Mouse (Mus musculus) heart, adult 18-20 months (tissue): ENCODE measurements around the gene Trpv2. TPM values are rescaled to one million over a fixed set of nuclear protein-coding genes. Genes with fewer than 3 reads are reported as not detected.

Experiments
- DNase-seq, 2 experiments: peaks; one replicate each; pipeline ENCODE4 v3.0.0; 2021 to 2022; ENCODE audit warnings: mixed read lengths in 1 of 2
- total RNA-seq, 2 experiments: library from RNA; stranded (reverse); gene quantifications; 2 replicates each; pipeline ENCODE4 v1.2.3; 2021

Trpv2 gene
- total RNA-seq, 2 experiments from 2014 or later: 3.0 TPM

DNA sequence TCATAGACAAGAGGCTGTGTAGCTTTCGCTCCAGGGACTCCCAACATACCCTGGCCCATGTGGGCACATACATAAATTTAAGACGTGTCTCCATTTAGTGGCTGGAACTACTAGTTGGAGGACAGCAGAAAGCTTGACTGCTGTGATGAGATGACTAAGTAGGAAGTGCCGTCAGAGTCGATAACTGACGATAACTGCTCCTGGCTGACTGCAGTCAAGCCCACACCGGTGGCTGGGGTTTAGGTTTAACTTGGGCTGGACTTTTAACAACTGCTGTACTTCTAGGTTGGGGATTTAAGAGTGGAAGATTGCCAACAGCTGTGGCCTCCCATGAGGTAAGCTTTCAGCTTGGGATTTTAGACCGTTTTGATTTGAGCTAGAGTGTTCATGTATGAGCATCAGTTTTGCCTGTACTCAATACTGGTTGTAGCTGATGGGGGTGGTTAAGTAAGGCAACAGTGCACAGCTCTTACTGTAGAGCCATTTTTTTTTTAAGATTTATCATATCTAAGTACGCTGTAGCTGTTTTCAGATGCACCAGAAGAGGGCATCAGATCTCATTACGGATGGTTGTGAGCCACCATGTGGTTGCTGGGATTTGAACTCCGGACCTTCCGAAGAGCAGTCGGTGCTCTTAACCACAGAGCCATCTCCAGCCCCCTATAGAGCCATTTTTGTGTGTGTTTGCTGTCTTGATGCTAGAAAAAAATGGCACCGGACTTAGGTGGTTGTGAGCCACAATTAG lies 29.2 kb downstream of the Trpv2 start:
- peak; percentile 17 to 40 for DNase-seq

DNA sequence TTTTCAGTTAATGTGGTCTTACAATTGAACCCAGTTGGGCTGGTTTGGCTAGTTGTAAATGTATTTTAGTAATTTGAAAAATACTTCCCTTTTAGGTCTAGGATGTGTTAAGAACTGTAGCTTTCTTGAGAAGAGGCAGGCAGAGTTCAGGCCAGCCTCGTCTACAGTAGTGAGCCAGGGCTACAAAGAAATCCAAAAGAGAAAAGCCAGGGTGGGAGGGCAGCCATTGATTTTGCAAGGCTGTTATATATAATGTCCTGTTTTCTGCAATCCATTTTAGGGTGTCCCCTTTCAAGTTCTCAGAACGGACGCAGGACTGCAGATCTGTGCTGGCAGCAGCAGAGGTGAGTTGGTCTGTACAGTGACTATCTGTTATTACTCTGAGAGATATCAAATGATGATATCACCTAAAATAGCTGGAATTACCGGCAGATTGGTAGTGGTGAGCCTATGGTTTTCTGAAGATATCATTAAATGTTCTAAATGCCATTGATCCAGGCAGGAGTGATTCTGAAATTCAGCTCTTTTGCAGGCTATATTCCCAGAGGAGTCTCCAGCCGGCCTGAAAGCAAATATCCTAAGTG lies 29.9 kb downstream of the Trpv2 start:
- DNase-seq: no peak

DNA sequence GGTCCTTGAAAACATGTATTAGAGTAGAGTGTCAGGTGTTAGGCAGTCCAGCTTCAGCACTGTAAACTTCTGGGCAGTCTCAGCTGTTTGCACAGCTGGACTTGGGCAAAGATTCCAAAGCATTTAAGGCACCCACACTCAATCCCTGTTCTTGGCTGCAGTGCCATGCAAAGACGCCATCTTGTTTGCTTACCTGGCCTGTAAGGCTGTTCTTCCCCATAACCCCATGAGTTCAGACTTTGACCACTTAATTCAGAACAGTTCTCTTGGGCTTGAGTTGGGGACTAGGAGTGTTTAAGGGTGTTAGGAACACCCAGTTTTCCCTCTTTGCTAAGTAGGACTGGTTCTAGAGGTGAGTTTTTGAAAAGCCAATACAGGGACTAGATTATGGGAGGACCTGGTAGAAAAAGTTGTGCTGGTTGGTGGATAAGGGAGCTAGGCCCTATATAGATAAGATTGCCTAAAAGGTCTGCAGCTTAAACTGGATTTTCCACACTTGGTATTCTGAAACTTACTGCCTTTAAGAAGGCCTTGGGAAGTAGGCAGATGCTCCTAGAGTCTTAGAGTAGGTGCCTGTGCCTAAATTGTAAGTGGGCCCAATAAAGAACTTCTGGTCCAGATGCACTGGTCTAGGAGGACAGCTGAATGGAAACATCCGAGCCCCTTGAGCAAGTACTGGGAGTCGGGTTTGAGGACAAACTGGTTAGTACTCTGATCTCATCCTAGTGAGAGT lies 30.8 kb downstream of the Trpv2 start:
- DNase-seq: no peak

DNA sequence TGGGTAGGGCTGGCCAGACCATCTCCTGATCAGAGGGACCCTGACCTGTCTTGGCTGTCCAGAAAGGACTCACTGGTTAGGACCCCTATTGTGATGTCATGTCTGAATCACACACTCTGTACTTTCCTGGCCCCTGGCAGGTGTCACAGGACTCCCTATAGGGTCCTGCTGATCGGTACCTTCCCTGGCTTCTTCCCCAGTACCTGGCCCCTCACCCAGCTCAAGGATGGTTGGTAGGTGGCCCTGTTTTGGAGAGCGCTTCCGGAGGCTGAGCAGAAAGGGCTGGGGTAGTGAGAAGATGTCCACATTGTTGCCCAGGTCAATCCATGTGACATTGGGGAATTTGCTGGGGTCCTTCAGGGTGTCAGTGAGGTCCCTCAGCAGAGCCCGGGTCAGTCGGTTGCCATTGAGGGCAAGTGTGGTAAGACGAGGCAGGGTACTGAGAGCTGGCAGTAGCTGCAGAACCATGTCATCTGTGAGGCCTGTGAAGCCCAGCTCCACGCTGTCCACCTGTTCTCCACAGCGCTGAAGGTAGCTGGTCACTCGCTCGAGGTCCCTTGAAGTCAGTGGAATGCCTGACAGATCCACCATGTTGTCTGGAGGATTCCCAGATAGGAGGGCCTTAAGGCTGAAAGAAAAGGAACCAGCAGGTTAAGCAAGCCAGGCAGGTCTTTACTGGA lies 31.5 kb downstream of the Trpv2 start:
- DNase-seq: no peak

DNA sequence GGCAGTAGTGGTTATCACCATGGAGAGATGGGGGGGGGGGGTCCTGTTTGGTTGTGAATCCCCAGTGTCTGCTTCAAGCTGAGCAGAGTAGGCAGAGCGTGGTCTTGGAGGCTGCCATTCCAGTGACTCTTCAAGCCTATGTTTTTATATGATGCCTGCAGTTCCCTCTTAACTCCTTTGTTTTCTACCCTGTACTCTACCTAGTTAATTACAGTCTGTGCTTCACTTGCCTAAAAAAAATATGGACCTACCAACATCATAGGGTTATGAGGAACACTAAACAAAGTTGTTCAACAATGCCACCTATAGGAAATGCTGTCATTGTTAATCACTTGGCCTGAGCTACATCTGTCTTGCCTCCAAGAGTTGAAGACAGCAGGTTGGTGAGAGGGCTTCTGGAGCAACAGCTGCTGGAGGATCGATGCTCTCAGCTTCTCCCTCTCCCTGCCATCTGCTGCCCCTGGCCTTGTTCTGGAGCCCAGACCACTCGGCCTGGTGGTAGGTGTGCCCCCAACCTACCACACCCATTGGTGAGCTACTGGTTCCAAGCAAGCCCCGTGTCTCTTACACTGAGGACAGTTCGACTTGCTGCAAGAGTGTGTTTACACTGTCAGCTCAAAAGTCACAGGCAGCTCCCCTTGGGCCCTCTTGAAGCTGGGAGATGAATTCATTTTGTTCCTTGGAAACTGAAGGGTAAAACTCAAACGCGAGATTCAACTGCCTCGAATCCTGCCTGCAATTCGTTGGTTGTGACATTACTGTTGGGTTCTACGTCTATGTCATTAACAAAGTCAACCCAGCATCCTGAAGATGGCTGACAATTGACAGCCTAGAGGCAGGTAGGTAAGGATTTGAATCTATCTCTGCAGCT lies 32.2 kb downstream of the Trpv2 start:
- DNase-seq: no peak

DNA sequence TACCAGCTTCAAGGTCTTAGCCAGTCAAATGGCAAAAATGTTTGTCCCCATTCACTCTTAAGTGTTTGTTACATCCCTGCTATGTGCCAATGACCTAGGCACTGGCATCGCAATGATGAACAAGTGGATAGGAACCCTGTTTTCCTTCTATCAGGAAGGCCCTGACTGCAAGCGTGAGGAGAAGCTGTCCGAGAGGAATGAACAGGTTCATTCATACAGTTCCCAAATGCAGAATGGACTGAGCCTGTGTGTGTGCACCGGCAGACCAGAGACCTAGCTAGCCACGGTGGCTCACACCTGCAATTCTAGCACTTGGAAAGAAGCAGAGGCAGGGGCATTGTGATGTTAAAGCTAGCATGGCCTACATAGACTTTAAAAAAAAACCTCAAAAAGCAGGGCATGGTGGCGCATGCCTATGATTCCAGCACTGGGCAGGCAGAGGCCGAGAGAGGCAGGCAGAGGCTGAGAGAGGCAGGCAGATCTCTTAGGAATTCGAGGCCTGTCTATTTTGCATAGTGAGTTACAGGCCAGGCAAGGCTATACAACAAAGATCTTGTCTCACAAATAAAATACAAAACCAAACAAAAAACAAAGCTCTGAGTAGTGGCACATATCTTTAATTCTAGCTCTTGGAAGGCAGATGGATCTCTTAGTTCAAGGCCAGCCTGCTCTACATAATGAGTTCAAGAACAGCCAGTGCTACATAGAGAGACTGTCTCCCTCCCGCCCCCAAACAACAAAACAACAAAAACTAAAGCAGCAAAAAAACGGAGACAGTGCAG lies 33.1 kb downstream of the Trpv2 start:
- no peak for DNase-seq

DNA sequence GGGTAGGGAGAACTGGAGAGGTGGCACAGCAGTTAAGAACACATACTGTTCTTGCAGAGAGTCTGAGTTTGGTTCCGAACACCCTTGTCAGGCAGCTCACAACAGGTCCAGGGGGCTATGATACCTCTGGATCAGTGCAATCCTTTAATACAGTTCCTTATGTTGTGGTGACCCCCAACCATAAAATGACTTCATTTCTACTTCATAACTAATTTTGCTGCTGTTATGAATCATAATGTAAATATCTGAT lies 33.6 kb downstream of the Trpv2 start:
- DNase-seq: no peak

DNA sequence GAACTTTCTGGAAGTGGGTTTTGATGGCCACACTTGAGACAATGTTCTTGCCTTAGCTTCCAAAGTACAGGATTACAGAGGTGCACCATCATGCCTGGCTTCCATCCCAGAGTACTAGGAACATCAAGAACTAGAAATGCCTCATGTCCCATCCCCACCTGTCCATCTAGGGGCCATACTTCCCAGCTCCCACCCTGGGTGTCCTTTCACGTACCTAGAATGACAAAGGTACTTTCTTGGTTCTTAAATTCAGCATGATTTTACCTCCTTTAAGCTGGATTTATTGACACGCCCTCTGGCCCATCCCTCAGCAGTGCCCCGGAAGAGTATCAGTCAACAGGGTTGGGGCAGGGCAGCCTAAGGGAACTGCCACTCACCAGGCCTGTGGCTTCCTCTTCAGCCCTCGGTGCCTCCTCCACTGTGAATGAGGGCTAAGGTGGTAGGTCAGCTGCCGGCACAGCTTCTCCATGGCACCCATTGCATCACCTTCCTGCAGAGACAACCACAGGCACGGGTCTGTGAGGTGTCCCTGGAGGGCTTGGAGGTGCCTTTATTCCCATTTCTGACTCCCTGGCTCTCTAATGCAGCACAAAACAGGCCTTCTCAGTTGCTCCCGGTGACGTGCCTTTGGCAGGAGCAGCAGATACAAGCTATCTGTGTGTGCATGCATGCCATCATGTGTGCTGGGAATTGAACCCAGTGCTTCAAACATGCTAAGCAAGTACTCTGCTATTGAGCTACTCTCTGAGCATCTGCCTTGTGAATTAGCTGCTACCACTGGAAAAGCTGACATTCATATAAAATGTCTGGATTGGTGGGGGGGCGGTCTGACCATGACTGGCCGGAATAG lies 34.8 kb downstream of the Trpv2 start:
- no peak for DNase-seq

DNA sequence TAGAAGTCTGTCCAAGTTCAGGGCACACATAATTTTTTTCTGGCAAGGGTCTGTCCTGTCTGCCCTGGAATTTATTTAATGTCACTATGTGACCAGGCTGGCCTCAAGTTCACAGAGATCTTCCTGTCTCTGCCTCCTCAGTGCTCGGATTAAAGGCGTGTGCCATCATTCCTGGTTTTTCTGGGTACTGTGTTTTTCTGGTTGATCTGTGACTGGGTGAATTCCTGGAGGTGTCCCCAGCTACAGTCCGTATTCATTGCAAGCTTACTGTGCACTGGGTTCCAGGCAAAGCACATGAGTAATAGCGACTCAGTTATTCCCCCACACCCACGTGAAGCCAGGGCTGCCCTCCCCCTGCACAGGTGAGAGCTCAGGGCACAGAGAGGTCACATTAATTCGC lies 36.0 kb downstream of the Trpv2 start:
- DNase-seq: no peak

DNA sequence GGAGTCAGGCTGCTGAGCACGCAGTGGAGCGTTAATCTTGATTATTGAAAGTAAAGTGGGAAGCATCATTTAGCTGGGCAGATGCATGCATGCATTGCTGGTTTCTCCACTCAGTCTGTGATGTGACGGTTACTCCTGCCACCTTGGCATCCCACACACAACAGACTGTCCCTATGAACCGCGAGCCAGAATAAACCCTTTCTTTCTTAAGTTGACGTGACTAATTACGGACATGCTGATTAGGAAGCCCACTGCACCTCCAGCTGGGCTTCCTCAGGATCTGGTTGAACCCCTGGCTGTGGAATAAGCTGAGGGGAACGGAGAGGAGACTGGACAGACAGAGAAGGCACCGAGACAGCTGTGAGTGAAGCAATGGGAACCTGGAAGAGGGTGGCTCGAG lies 38.3 kb downstream of the Trpv2 start:
- no peak for DNase-seq

DNA sequence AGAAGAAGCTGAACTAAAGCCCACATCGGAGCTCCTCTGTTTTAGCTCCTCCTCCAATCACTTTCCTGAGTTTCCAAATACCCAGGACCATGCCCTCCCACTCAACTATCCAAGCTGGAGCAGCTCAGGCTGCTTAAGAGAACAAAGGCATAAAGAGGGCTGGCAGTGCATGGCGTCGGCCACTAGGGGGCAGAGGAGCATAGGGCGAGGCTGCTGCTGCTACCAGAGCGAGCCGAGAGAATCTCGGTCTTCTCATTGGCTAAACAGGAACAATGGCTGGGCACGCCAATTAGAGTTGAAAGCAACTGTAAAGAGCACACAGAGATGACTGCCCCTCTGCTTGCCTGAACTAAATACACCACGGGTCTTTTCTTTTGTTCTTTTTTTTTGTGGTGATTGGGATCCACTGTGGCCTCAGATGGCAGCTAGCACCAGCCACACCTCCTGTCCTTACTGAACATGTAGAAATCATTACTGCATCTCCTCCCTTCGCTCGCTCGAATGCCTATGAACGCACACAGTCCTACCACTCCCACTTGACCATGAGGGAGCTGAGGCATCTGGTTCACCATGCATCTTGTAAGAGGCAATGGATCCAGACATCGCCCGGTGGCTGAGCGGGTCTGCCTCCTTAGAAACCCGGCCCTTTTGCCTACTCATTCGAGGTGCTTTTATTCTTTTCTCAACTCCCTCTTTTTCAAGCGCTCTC lies 39.5 kb downstream of the Trpv2 start:
- peak; percentile 93 to 96 for DNase-seq

DNA sequence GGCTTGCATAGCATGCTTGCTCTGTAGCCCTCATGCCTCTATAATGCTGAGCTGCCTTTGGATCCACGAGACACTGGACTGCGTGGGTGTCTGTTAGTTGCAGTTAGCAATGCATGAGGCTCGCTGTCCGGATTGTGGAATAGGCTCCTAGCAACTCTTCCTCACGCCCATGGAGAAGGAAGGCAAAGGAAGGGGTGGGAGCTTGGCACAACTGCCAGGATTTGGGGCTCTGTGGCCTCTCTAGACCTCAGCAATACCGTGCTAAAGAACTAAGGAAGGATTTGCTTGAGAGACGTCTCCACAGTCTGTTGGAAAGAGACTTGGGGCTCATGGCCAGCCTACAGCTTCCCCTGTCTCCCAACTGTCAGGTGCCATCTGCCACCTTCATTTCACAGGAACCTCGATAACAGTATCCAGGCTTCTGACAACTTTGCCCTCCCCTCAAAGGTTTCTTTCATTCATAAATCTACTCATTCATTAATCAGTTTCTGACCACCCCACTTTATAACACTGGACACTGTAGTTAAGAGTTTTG lies 40.7 kb downstream of the Trpv2 start:
- no peak for DNase-seq

DNA sequence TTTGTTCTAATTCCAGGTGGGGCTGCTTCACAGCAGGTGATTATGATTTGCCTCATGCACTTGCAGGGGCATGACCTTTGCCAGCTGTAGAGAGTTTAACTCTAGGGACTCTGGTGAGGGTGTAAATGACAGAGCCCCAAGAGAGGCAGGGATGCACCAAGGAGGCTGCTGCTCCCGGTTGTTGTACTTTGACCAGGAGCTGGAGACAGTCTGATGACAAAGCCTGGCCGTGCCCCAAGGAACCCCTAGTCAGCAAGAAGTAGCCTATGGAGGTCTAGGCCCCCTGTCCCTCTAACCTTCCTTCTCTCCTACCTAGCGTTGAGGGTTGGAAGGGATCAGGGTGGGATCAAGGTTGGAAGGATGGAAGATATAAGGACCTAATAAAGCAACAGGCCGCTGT lies 41.2 kb downstream of the Trpv2 start:
- DNase-seq: no peak

DNA sequence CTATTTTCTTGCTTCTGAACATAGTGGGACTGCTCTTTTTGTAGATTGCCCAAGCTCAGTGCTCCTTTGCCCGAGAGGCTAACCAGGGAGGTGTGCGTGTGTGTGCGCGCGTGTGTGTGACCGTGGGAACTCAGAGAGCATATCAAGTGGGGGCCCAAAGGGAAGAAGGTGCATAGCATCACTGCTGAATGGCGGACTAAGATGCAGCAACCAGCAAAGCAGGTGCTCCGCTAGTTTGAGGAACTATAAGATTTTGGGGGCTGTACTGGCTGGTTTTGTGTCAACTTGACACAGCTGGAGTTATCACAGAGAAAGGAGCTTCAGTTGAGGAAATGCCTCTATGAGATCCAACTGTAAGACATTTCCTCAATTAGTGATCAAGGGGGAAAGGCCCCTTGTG lies 46.8 kb downstream of the Trpv2 start:
- DNase-seq: no peak

DNA sequence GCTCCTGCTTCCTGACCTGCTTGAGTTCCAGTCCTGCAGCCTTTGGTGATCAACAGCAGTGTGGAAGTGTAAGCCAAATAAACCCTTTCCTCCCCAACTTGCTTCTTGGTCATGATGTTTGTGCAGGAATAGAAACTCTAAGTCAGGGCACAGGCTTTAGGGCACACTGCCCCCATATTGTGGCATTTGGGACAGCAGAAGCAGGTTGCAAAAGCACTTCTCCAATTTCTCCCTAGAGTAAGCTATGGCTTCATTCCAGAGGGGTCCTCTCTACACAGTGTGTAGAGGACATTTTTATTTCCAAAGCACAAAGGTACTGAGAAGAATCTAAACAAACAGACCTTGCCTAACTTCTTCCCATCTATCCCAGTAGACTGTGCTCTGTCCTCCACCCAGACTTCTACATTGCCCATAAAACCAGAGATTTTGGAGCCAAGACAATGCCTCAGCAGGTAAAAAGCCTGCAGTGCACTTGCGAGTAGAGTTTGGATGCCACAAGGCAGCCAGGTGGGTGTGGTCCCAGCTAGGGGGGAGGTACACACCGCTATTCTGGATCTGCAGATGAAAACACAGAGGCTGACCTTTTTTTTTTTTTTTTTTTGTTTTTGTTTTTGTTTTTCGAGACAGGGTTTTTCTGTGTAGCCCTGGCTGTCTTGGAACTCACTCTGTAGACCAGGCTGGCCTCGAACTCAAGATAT lies 47.4 kb downstream of the Trpv2 start:
- DNase-seq: no peak

DNA sequence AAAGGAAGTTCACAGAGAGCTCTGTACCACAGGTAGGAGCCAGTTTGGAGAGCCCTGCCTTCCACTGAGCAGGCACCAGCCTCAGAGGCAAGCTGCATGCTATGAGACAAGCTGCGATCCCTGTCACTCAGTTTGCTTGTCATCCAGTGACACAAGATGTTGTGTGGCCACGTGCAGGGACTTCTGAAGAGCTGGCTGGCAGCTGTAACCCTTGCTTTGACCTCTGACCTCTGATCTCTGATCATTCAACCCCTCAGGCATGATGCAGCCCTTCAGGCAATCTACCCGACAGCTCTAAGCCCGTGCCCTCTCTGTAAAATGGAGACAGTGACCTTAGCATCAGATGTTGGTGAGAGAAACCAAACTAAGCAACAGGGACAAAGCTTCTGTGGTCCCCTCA lies 48.6 kb downstream of the Trpv2 start:
- DNase-seq: no peak

DNA sequence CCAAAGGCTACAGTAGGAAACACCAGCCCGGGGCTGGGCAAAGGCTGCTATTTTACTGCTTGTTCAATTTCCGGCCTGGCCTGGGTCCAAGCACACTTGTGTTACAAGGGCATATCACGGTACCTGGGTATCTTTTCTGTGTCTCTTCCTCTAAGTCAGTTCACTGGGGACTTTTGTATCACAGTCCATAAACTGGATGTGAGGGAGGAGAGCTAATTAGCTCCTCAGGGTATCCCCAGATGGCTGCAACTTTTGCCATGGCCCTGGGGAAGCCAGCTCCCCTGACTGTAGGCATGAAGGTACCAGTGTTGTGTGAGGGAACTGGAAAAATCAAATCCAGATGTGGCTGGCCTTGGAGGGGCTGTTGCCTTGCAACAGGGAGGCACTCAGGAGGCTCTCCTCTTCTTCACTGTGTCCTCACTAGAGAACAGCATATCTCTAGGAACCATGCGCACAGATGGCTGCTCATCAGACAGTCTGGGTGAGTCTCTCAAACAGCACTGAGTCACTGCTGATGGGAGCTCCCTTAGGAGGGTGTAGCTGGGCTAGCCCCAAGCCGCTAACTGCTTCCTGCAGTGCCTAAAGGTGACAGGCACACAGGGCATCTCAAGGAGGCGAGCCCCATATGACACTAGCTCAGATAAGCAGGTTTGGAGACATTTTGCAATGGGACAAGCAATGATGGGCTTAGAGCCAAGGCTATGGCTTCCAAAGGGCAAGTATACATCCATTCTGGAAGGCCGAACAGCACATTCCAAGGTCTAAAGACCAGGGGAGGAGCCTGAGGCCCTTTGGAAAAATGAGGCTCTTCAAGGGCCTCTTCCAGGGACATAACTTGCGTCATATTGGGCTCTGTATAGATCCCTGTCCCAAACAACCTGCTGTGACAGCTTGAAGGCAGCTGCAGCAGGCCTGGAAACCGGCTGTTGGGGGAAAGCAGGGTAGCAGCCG lies 50.3 kb downstream of the Trpv2 start:
- peak in 1 of 2 experiments; percentile 45 for DNase-seq
